Mouse (Mus musculus): ENCODE results near the gene Adprhl1. TPM values are rescaled to one million over a fixed set of nuclear protein-coding genes. Genes with fewer than 3 reads are reported as not detected.

Adprhl1 gene
- polyA plus RNA-seq, 1 experiment: 17.8 TPM

- no peak overlapping the region for H3K4me2 ChIP-seq (ENCODE audit: low read depth)
- peaks cover 71% of the 10 kb centered on the region for H3K27me3 ChIP-seq (ENCODE audit: control insufficient read depth, insufficient read depth, insufficient read length)
- H3K36me3 ChIP-seq (ENCODE audit: control insufficient read depth, insufficient read depth): no peaks in the 10 kb centered on the region
- H3ac ChIP-seq (ENCODE audit: control insufficient read depth, insufficient read length): no peak overlapping the region
- H3K79me2 ChIP-seq (ENCODE audit: control insufficient read depth, insufficient read depth): no peaks in the 10 kb centered on the region
- no peak overlapping the region for H3K4me3 ChIP-seq
- no peak for TF ChIP-seq USF1 (IDR thresholded peaks at IDR 0.05; ENCODE audit: low read depth)
- no peak for TF ChIP-seq POLR2A (IDR thresholded peaks at IDR 0.05; ENCODE audit: insufficient read length, low read depth)
- TF ChIP-seq REST (IDR thresholded peaks at IDR 0.05; ENCODE audit: insufficient read depth, insufficient read length): no peak
- no peak for TF ChIP-seq TCF3 (IDR thresholded peaks at IDR 0.05; ENCODE audit: insufficient read length, low read depth)
- TF ChIP-seq MYOD1 (IDR thresholded peaks at IDR 0.05; ENCODE audit: control insufficient read depth in 1 of 3, insufficient read length in 2 of 3, low read depth in 2 of 3): no peak
- TF ChIP-seq CEBPB (IDR thresholded peaks at IDR 0.05; ENCODE audit: insufficient read depth, poor library complexity, severe bottlenecking): no peak
- no peak for TF ChIP-seq MAX (IDR thresholded peaks at IDR 0.05; ENCODE audit: low read depth)
- TF ChIP-seq MYOG (IDR thresholded peaks at IDR 0.05; ENCODE audit: control insufficient read depth in 1 of 3, insufficient read depth in 1 of 3, insufficient read length in 2 of 3, low read depth in 2 of 3): no peak
- no peak for TF ChIP-seq POLR2AphosphoS2 (IDR thresholded peaks at IDR 0.05; ENCODE audit: insufficient read length, low read depth)
- no peak for TF ChIP-seq E2F4 (IDR thresholded peaks at IDR 0.05; ENCODE audit: insufficient read depth)
- no peak for TF ChIP-seq SRF (IDR thresholded peaks at IDR 0.05; ENCODE audit: control insufficient read depth, insufficient read length, low read depth)
- TF ChIP-seq TCF12 (IDR thresholded peaks at IDR 0.05; ENCODE audit: insufficient read depth, poor library complexity, severe bottlenecking): no peak
These were observed 13.9 kb downstream of the Adprhl1 start for GRCm38 (mm10) chr8:13240055-13240454.

GRCm38 (mm10) chr8:13234803-13235202, 19.2 kb downstream of the Adprhl1 start:
- TF ChIP-seq TCF3 (IDR thresholded peaks at IDR 0.05; ENCODE audit: insufficient read length, low read depth) (no peak), E2F4 (IDR thresholded peaks at IDR 0.05; ENCODE audit: insufficient read depth) (no peak), USF1 (IDR thresholded peaks at IDR 0.05; ENCODE audit: low read depth) (no peak), TCF12 (IDR thresholded peaks at IDR 0.05; ENCODE audit: insufficient read depth, poor library complexity, severe bottlenecking) (no peak), REST (IDR thresholded peaks at IDR 0.05; ENCODE audit: insufficient read depth, insufficient read length) (no peak), MYOD1 (IDR thresholded peaks at IDR 0.05; ENCODE audit: control insufficient read depth in 1 of 3, insufficient read length in 2 of 3, low read depth in 2 of 3) (no peak)
- no peaks in the 10 kb centered on the region for H3K36me3 ChIP-seq (ENCODE audit: control insufficient read depth, insufficient read depth)

DNA sequence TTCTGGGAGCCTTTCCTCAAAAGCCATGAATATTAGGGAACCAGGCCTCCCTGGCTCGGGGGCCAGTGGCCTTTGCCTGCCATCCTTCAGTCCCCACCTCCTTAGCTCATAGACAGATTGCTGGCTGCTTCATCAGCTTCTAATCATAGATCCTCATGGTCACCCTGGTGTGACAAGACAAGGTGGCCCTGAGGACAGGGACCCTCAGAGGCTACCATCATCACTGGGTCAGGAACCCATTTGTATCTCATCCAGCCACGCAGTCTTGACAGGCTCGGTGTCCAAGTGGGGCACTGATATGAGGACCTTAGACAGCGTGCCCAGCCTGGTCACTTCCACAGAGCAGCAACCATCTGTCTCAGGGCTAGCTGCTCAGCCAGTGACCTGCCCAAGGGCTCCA, 23.5 kb downstream of the Adprhl1 start:
- H3K36me3 ChIP-seq (ENCODE audit: control insufficient read depth, insufficient read depth): no peaks in the 10 kb centered on the region
- no peak overlapping the region for H3ac ChIP-seq (ENCODE audit: control insufficient read depth, insufficient read length)
- no peak overlapping the region for H3K4me3 ChIP-seq
- no peaks in the 10 kb centered on the region for H3K79me2 ChIP-seq (ENCODE audit: control insufficient read depth, insufficient read depth)
- no peak overlapping the region for H3K4me2 ChIP-seq (ENCODE audit: low read depth)
- TF ChIP-seq CEBPB (IDR thresholded peaks at IDR 0.05; ENCODE audit: insufficient read depth, poor library complexity, severe bottlenecking) (no peak), MYOD1 (IDR thresholded peaks at IDR 0.05; ENCODE audit: control insufficient read depth in 1 of 3, insufficient read length in 2 of 3, low read depth in 2 of 3) (no peak), E2F4 (IDR thresholded peaks at IDR 0.05; ENCODE audit: insufficient read depth) (no peak), POLR2A (IDR thresholded peaks at IDR 0.05; ENCODE audit: insufficient read length, low read depth) (no peak), TCF12 (IDR thresholded peaks at IDR 0.05; ENCODE audit: insufficient read depth, poor library complexity, severe bottlenecking) (no peak), TCF3 (IDR thresholded peaks at IDR 0.05; ENCODE audit: insufficient read length, low read depth) (no peak), SRF (IDR thresholded peaks at IDR 0.05; ENCODE audit: control insufficient read depth, insufficient read length, low read depth) (no peak), POLR2AphosphoS2 (IDR thresholded peaks at IDR 0.05; ENCODE audit: insufficient read length, low read depth) (no peak), MAX (IDR thresholded peaks at IDR 0.05; ENCODE audit: low read depth) (no peak), REST (IDR thresholded peaks at IDR 0.05; ENCODE audit: insufficient read depth, insufficient read length) (no peak), MYOG (IDR thresholded peaks at IDR 0.05; ENCODE audit: control insufficient read depth in 1 of 3, insufficient read depth in 1 of 3, insufficient read length in 2 of 3, low read depth in 2 of 3) (no peak)
- peaks cover 45% of the 10 kb centered on the region for H3K27me3 ChIP-seq (ENCODE audit: control insufficient read depth, insufficient read depth, insufficient read length)

More at GRCm38 (mm10) chr8:13234803-13235202, 19.2 kb downstream of the Adprhl1 start:
- Histone ChIP-seq H3K27me3 (ENCODE audit: control insufficient read depth, insufficient read depth, insufficient read length) (peaks cover 55% of the 10 kb centered on the region), H3K4me3 (no peak overlapping the region), H3K79me2 (ENCODE audit: control insufficient read depth, insufficient read depth) (no peaks in the 10 kb centered on the region), H3K4me2 (ENCODE audit: low read depth) (no peak overlapping the region), H3ac (ENCODE audit: control insufficient read depth, insufficient read length) (no peak overlapping the region)

DNA sequence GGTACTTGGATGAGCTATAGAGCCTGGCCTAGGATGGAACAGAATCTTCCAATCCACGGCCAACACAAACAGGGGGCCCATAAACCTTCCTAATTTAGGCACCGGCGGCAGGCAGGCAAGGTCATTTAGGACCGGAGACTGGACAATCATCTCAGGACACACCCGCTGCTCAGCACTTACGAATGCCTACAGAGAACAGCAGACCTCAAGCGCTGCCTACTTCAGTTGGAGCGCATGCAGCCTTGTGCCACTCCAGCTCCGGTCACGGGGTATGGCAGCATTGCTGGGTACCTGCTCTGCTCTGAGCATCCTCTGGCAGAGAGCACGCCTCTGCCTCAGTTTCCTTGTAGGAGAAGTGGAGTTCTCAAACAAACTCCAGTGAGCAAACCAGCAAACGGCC, 24.2 kb downstream of the Adprhl1 start:
- H3K4me3 ChIP-seq: no peak overlapping the region
- TF ChIP-seq SRF (IDR thresholded peaks at IDR 0.05; ENCODE audit: control insufficient read depth, insufficient read length, low read depth) (no peak), TCF3 (IDR thresholded peaks at IDR 0.05; ENCODE audit: insufficient read length, low read depth) (no peak)
- H3K36me3 ChIP-seq (ENCODE audit: control insufficient read depth, insufficient read depth): no peaks in the 10 kb centered on the region
- no peaks in the 10 kb centered on the region for H3K79me2 ChIP-seq (ENCODE audit: control insufficient read depth, insufficient read depth)
- H3K4me2 ChIP-seq (ENCODE audit: low read depth): no peak overlapping the region
- H3ac ChIP-seq (ENCODE audit: control insufficient read depth, insufficient read length): no peak overlapping the region
- peaks cover 38% of the 10 kb centered on the region for H3K27me3 ChIP-seq (ENCODE audit: control insufficient read depth, insufficient read depth, insufficient read length)

DNA sequence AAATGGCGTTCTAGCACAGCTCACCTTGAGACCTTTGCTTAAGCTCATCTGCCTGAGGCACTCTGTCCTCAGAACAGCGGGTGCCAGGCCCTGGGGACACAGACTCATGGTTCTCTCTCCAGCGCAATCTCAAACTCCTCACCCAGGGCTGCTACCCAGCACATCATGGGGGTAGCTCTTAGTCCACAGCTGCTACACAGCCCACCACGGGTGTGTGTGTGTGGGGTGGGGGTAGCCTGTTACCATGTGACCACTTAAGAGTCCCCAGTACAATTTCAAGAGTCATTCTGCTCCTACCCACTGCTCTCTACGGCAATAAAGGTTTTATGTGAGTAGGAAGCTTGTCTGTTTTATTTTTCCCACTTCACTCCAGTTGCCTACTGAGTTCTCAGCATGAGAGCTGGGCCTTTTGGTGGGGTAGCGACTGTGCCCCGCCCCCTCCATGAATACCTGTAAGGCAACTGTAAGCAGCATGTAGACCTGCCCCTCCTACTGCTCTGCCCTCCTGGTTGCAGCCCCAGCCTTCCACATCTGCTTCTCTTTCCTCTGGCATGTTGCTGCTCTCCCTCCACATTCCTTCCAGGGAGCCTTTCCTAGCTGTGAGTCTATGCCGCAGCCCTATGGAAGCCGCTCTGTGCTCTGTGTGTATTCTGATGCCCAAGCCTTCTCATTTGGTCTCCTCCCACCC, 24.9 kb downstream of the Adprhl1 start:
- no peak overlapping the region for H3K4me3 ChIP-seq
- no peak overlapping the region for H3K4me2 ChIP-seq (ENCODE audit: low read depth)
- H3ac ChIP-seq (ENCODE audit: control insufficient read depth, insufficient read length): no peak overlapping the region
- H3K36me3 ChIP-seq (ENCODE audit: control insufficient read depth, insufficient read depth): no peaks in the 10 kb centered on the region
- no peaks in the 10 kb centered on the region for H3K79me2 ChIP-seq (ENCODE audit: control insufficient read depth, insufficient read depth)
- TF ChIP-seq MAX (IDR thresholded peaks at IDR 0.05; ENCODE audit: low read depth) (no peak), E2F4 (IDR thresholded peaks at IDR 0.05; ENCODE audit: insufficient read depth) (no peak), REST (IDR thresholded peaks at IDR 0.05; ENCODE audit: insufficient read depth, insufficient read length) (no peak), POLR2A (IDR thresholded peaks at IDR 0.05; ENCODE audit: insufficient read length, low read depth) (no peak), MYOD1 (IDR thresholded peaks at IDR 0.05; ENCODE audit: control insufficient read depth in 1 of 3, insufficient read length in 2 of 3, low read depth in 2 of 3) (no peak), CEBPB (IDR thresholded peaks at IDR 0.05; ENCODE audit: insufficient read depth, poor library complexity, severe bottlenecking) (no peak)
- peaks cover 40% of the 10 kb centered on the region for H3K27me3 ChIP-seq (ENCODE audit: control insufficient read depth, insufficient read depth, insufficient read length)
